Mouse (Mus musculus): ENCODE measurements around the gene Arhgap32. TPM values are rescaled to one million over a fixed set of nuclear protein-coding genes. Genes with fewer than 3 reads are reported as not detected.

Gene Arhgap32
- polyA plus RNA-seq (2015; fragmentation: Nextera tagmentation; extraction: Ambion mirVana) = 9.6 and 10.3 TPM in 2 replicates

GRCm38 (mm10) chr9:32115786-32116185 is at the start of gene Arhgap32:
TSS of gene Arhgap32 (plus strand) at chr9:32116136.
- no peak within 1 kb of the TSS for H3K4me2 ChIP-seq
- WGBS = 90% methylated on average over 1 of the region's 1 CpGs

DNA sequence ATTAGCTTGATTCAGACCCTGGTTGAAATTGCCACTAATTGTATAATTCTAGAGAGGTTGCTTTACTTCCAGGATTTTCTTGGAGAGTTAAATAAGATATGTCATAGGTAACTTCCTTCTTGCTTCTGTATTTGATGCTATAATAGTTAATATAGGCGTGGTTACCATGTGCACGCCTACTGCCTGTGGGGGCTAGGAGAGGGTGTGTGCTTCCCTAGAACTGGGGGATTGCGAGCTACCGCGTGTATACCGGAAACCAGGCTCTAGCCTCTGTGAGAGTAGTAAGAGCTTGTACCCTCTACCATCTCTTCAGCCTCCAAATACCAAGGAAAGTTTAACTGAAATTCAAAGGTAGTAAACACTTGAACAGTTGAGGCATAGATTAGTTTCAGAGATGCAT is 43.2 kb upstream of the Arhgap32 start:
- no peak overlapping the region for H3K4me3 ChIP-seq
- no peak for ATAC-seq (ENCODE audit: low read depth)
- no peaks in the 10 kb centered on the region; the same call in 1 of the 2 replicates for H3K4me1 ChIP-seq (replicated peaks)
- H3K27me3 ChIP-seq = no peaks in the 10 kb centered on the region
- no peak overlapping the region for H3K4me2 ChIP-seq
- H3K9me3 ChIP-seq = no peaks in the 10 kb centered on the region
- H3K27ac ChIP-seq (replicated peaks) = no peak overlapping the region
- WGBS = 93% methylated on average over 6 of the region's 6 CpGs
- H3K36me3 ChIP-seq = 0 out of 2 replicates have a peak, but pooled peaks cover 4% of the 10 kb centered on the region
- no peak overlapping the region for H3K9ac ChIP-seq

More at GRCm38 (mm10) chr9:32115786-32116185, at the start of gene Arhgap32:
- H3K4me1 ChIP-seq (replicated peaks) = peaks cover 4% of the 10 kb centered on the region; the same call in 1 of the 2 replicates
- no peaks in the 10 kb centered on the region for H3K9me3 ChIP-seq
- H3K27me3 ChIP-seq = no peaks in the 10 kb centered on the region
- H3K9ac ChIP-seq = no peak within 1 kb of the TSS
- ATAC-seq (ENCODE audit: low read depth) = no peak
- no peak within 1 kb of the TSS for H3K27ac ChIP-seq (replicated peaks)
- no peaks in the 10 kb centered on the region for H3K36me3 ChIP-seq
- H3K4me3 ChIP-seq = no peak within 1 kb of the TSS

GRCm38 (mm10) chr9:32088106-32088776 is 27.7 kb upstream of the Arhgap32 start:
- WGBS = 76% methylated on average over 4 of the region's 4 CpGs
- Histone ChIP-seq H3K27ac (replicated peaks) (no peak overlapping the region), H3K36me3 (no peaks in the 10 kb centered on the region), H3K9me3 (no peaks in the 10 kb centered on the region), H3K4me2 (no peak overlapping the region), H3K27me3 (no peaks in the 10 kb centered on the region), H3K4me3 (no peak overlapping the region), H3K9ac (no peak overlapping the region), H3K4me1 (replicated peaks) (peaks cover 13% of the 10 kb centered on the region)
- no peak for ATAC-seq (ENCODE audit: low read depth)

DNA sequence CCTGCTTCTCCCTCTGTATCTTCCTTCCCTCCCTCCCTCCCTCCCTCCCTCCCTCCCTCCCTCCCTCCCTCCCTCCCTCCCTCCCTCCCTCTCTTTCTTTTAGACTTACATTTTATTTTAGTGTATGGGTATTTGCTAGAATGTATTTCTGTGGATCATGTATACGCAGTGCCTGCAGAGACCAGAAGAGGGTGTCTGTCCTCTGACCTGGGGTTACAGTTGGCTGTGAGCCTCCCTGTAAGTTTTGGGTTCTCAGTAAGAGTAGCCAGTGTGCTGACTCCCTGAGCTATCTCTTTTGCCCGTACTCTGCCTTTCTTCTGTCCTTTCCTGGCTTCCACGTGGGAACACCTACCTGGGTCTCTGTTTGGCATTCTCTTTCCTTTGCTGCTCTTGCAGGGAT is 27.1 kb upstream of the Arhgap32 start:
- Histone ChIP-seq H3K36me3 (no peaks in the 10 kb centered on the region), H3K27ac (replicated peaks) (no peak overlapping the region), H3K4me2 (no peak overlapping the region), H3K9ac (no peak overlapping the region), H3K4me1 (replicated peaks) (peaks cover 19% of the 10 kb centered on the region), H3K9me3 (no peaks in the 10 kb centered on the region), H3K4me3 (no peak overlapping the region), H3K27me3 (no peaks in the 10 kb centered on the region)
- no peak for ATAC-seq (ENCODE audit: low read depth)
- 61% methylated on average over 3 of the region's 3 CpGs for WGBS

GRCm38 (mm10) chr9:32093456-32093855 is 22.5 kb upstream of the Arhgap32 start:
- H3K9ac ChIP-seq = no peak overlapping the region
- 45% methylated on average over 2 of the region's 2 CpGs for WGBS
- peak overlapping the region; percentile 46; the same call in 1 of the 2 replicates for H3K27ac ChIP-seq (replicated peaks)
- H3K9me3 ChIP-seq = no peaks in the 10 kb centered on the region
- peaks cover 31% of the 10 kb centered on the region for H3K4me1 ChIP-seq (replicated peaks)
- H3K4me3 ChIP-seq = no peak overlapping the region
- no peaks in the 10 kb centered on the region for H3K36me3 ChIP-seq
- H3K27me3 ChIP-seq = no peaks in the 10 kb centered on the region
- no peak overlapping the region for H3K4me2 ChIP-seq
- ATAC-seq (ENCODE audit: low read depth) = peak; percentile 55

DNA sequence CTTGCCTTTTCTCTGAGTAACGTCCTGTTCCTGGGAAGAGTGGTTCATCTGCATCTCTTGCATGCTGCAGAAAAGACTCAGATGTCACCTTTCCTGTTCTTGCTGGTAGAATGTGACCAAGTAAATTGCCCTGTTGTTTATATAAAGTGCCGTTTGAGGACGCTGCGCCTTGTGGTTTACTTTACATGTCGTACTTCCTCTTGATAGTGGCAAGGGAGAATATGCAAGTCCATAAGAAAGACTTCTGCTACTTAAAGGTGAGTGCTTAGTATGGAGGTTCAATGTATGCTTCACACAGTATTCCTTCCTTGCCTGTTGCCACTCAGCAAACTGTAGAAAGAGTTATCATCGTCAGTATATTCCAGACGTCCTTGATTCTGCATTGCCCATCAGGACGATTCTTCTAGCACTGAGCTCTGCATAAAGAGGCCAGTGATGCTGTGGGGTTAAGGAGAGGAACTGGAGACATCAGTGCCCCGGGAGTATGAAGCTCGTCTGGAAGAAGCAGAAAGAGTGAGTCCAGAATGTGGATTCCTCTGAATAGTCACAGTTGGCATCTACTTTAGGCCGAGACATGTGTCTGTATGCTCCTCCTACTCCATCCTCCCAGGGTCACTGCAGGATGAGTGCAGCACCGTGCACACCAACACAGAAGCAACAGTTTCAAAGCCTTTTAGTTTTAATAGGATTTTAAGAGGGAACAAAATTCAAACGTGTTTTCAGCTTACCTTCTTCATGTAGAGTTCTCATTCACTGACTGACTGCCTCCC is 21.4 kb upstream of the Arhgap32 start:
- 64% methylated on average over 13 of the region's 13 CpGs for WGBS

GRCm38 (mm10) chr9:32095511-32095910 is 20.4 kb upstream of the Arhgap32 start:
- H3K27me3 ChIP-seq = no peaks in the 10 kb centered on the region
- H3K4me3 ChIP-seq = no peak overlapping the region
- no peak overlapping the region for H3K27ac ChIP-seq (replicated peaks)
- H3K9ac ChIP-seq = no peak overlapping the region
- H3K9me3 ChIP-seq = no peaks in the 10 kb centered on the region
- no peak for ATAC-seq (ENCODE audit: low read depth)
- no peaks in the 10 kb centered on the region for H3K36me3 ChIP-seq
- H3K4me2 ChIP-seq = no peak overlapping the region
- peaks cover 31% of the 10 kb centered on the region for H3K4me1 ChIP-seq (replicated peaks)
- 91% methylated on average over 4 of the region's 4 CpGs for WGBS

More for the DNA sequence above, 21.4 kb upstream of the Arhgap32 start:
- Histone ChIP-seq H3K36me3 (no peaks in the 10 kb centered on the region), H3K4me2 (no peak overlapping the region), H3K4me1 (replicated peaks) (peaks cover 31% of the 10 kb centered on the region), H3K27ac (replicated peaks) (peak overlapping the region; percentile 13; the same call in 1 of the 2 replicates), H3K27me3 (no peaks in the 10 kb centered on the region), H3K9me3 (no peaks in the 10 kb centered on the region), H3K9ac (no peak overlapping the region), H3K4me3 (no peak overlapping the region)
- ATAC-seq (ENCODE audit: low read depth) = no peak

DNA sequence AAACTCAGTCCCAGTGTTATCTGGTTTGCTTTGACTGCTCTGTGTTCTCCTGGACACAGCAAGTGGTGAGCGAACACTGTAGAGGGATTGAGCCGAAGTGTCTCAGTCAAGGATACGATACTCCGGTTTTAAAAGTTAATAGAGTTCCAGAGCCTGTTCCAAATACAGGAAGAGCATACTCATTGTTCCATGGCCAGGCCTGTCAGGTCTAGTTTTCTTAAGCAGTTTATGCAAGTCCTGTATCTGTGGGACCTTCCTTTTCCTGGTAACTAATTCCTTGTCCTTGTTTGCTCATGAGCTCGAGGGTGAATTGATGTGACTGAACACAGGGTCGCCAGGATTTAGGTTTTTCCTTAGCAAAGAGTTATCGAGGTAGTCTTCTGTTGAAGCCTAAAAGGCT is 19.4 kb upstream of the Arhgap32 start:
- H3K27me3 ChIP-seq = no peaks in the 10 kb centered on the region
- no peak overlapping the region for H3K9ac ChIP-seq
- no peak overlapping the region for H3K4me3 ChIP-seq
- no peak overlapping the region for H3K4me2 ChIP-seq
- WGBS = 82% methylated on average over 7 of the region's 7 CpGs
- H3K9me3 ChIP-seq = no peaks in the 10 kb centered on the region
- H3K4me1 ChIP-seq (replicated peaks) = peaks cover 33% of the 10 kb centered on the region
- no peak overlapping the region; the same call in 1 of the 2 replicates for H3K27ac ChIP-seq (replicated peaks)
- H3K36me3 ChIP-seq = no peaks in the 10 kb centered on the region
- no peak for ATAC-seq (ENCODE audit: low read depth)

GRCm38 (mm10) chr9:32097123-32097522 is 18.8 kb upstream of the Arhgap32 start:
- Histone ChIP-seq H3K9ac (no peak overlapping the region), H3K9me3 (no peaks in the 10 kb centered on the region), H3K36me3 (no peaks in the 10 kb centered on the region), H3K4me2 (no peak overlapping the region), H3K4me3 (no peak overlapping the region), H3K4me1 (replicated peaks) (peaks cover 39% of the 10 kb centered on the region), H3K27ac (replicated peaks) (no peak overlapping the region), H3K27me3 (no peaks in the 10 kb centered on the region)
- 73% methylated on average over 4 of the region's 4 CpGs for WGBS
- ATAC-seq (ENCODE audit: low read depth) = no peak

DNA sequence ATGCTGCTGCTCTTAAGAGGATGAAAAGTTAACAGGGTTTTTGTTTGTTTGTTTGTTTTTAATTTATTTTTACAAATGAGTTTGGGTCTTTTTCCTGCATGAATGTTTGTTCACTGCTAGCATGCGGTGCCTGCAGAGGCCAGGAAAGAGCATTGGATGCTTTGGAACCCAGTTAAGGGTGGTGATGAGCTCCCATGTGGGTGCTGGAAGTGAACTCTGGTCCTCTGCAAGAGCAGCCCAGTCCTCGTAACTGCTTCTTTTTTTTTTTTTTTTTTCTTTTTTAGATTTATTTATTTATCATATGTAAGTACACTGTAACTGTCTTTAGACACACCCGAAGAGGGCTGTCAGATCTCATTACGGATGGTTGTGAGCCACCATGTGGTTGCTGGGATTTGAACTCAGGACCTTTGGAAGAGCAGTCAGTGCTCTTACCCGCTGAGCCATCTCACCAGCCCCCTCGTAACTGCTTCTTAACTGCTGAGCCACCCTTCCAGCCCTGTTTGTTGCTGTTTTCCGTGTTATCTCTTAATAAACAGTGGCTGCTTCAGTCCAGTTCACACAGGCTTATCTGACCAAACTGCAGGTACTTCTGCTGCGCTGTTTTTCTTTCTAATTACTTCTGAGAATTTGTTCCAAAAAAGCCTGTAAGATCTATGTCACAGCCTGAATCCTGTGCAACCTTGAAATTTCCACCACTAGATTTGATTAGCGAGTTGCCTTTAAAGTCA is 17.3 kb upstream of the Arhgap32 start:
- Histone ChIP-seq H3K4me3 (no peak overlapping the region), H3K9ac (no peak overlapping the region), H3K27ac (replicated peaks) (no peak overlapping the region), H3K4me1 (replicated peaks) (peaks cover 29% of the 10 kb centered on the region), H3K9me3 (no peaks in the 10 kb centered on the region), H3K4me2 (no peak overlapping the region), H3K27me3 (no peaks in the 10 kb centered on the region), H3K36me3 (no peaks in the 10 kb centered on the region)
- WGBS = 89% methylated on average over 9 of the region's 9 CpGs
- ATAC-seq (ENCODE audit: low read depth) = no peak

GRCm38 (mm10) chr9:32100561-32100960 is 15.4 kb upstream of the Arhgap32 start:
- H3K4me1 ChIP-seq (replicated peaks) = peaks cover 22% of the 10 kb centered on the region
- H3K9ac ChIP-seq = no peak overlapping the region
- WGBS = 90% methylated on average over 8 of the region's 8 CpGs
- H3K36me3 ChIP-seq = no peaks in the 10 kb centered on the region
- no peaks in the 10 kb centered on the region for H3K9me3 ChIP-seq
- no peaks in the 10 kb centered on the region for H3K27me3 ChIP-seq
- no peak for ATAC-seq (ENCODE audit: low read depth)
- H3K4me3 ChIP-seq = no peak overlapping the region
- H3K27ac ChIP-seq (replicated peaks) = no peak overlapping the region
- no peak overlapping the region for H3K4me2 ChIP-seq

DNA sequence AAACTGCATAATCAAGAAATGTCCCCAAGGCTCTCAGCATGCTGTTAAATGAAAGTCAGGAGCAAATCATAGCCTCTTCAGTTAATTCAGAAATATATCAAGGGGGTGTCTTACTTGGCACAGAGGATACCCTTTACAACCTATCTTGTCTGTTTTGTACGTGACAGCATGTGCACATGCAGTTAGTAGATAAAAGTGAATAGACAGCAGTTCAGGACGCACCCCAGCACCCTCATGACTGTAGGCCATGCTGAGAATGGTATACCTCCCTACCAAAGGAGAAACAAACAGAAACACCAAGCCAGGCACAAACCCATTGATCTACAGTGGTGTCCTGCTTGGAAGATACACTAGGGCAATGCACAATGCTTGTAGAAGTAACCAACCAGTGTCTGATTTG is 14.4 kb upstream of the Arhgap32 start:
- no peak overlapping the region for H3K4me2 ChIP-seq
- peaks cover 15% of the 10 kb centered on the region for H3K4me1 ChIP-seq (replicated peaks)
- no peak overlapping the region for H3K9ac ChIP-seq
- WGBS = 65% methylated on average over 2 of the region's 2 CpGs
- no peak overlapping the region for H3K4me3 ChIP-seq
- H3K27me3 ChIP-seq = no peaks in the 10 kb centered on the region
- H3K27ac ChIP-seq (replicated peaks) = no peak overlapping the region
- ATAC-seq (ENCODE audit: low read depth) = no peak
- no peaks in the 10 kb centered on the region for H3K36me3 ChIP-seq
- H3K9me3 ChIP-seq = no peaks in the 10 kb centered on the region

Data from neural tube, embryonic 13.5 days (tissue).